Mouse (Mus musculus) G1E-ER4 (cell line): ENCODE results near the gene Kctd21. TPM values are rescaled to one million over a fixed set of nuclear protein-coding genes. Genes with fewer than 3 reads are reported as not detected.

Source experiments
- GATA1 ChIP-seq: IDR thresholded peaks from one replicate; pipeline ENCODE4 v1.8.0; 2012; ENCODE audit warnings: low read length, inconsistent platforms
- polyA plus RNA-seq: library from polyadenylated mRNA; stranded (reverse); fragments of >175 nt; gene quantifications from 2 replicates; pipeline ENCODE4 v1.2.3, GENCODE M21; 2012

Gene Kctd21
- polyA plus RNA-seq, 1 experiment: 0.38 TPM

DNA sequence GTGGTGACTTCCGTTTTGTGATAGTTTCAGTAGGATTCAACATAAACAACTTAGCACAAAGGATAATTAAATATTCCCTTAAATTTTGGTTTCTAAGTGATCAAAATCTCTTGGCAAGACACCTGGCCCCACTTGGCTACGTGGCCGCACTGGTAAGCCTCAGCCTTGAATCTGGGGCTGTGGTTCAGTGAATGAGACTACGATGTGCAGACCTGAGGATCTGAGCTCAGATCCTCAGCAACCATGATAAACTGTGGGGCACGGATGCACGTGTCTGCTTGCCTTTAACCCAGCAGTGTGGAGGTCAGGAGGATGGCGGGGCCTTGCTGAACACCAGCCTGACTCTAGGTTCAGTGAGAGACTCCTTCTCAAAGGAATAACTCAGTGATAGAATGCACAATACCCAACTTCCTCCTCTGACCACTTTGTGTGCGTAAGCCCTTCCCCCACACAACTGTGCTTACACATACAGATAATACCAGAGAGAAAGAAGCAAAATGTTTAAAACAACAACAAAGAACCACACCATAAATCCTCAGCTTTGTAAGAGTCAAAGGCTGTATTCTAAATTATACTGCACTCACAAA lies 55.5 kb downstream of the Kctd21 start:
- no peak for TF ChIP-seq GATA1

- no peak for TF ChIP-seq GATA1
Measured at GRCm38 (mm10) chr7:97388541-97388940, 56.4 kb downstream of the Kctd21 start.

GRCm38 (mm10) chr7:97391293-97392078 lies 59.4 kb downstream of the Kctd21 start:
- no peak for TF ChIP-seq GATA1

DNA sequence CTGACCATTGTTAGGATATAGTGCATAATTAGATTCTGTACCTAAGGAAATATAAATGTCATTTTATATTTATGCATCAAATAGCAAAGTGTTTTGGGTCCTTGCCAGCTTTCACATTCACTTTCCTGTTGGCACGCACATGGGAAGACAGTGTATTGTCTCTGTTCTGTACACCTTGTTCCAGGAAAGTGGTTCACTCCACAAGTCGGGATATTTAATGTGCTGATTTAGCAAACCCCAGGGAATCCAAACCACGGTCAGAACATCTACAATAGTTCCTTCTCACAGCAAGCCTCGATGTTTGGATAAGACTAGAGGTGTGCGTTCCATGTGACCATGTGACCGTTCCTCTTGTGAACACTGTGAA lies 59.9 kb downstream of the Kctd21 start:
- TF ChIP-seq GATA1: no peak

GRCm38 (mm10) chr7:97394375-97394774 lies 62.2 kb downstream of the Kctd21 start:
- TF ChIP-seq GATA1: no peak

GRCm38 (mm10) chr7:97398943-97399342 lies 66.8 kb downstream of the Kctd21 start:
- TF ChIP-seq GATA1: no peak

Other genes starting within 250 kb of the Kctd21 start
- 0.13 and 0.21 TPM in 2 replicates for gene Usp35, start 307 bp upstream of the Kctd21 start, polyA plus RNA-seq
- gene Alg8, start 39.3 kb downstream of the Kctd21 start, polyA plus RNA-seq: 1.2 and 1.7 TPM in 2 replicates
- 291 and 309 TPM in 2 replicates for gene Ndufc2, start 67.7 kb downstream of the Kctd21 start, polyA plus RNA-seq
- gene Thrsp, start 85.4 kb downstream of the Kctd21 start, polyA plus RNA-seq: not detected in 2 replicates
- not detected in 2 replicates for gene Kctd14, start 119.0 kb downstream of the Kctd21 start, polyA plus RNA-seq
- gene Ints4, start 148.6 kb downstream of the Kctd21 start, polyA plus RNA-seq: 2.3 and 2.8 TPM in 2 replicates
- 1.7 and 5.0 TPM in 2 replicates for gene Aamdc, start 247.2 kb downstream of the Kctd21 start, polyA plus RNA-seq
- 13.1 and 15.0 TPM in 2 replicates for gene Rsf1, start 247.6 kb downstream of the Kctd21 start, polyA plus RNA-seq